Mouse (Mus musculus) heart, adult 18-20 months (tissue): ENCODE measurements around the gene Olfr1012. TPM values are rescaled to one million over a fixed set of nuclear protein-coding genes. Genes with fewer than 3 reads are reported as not detected.
"Not testable (repeated sequence)": the region's sequence is repeated elsewhere in the genome, so short reads cannot be mapped to it uniquely, and the experiment has no call there.

Experiments used
- DNase-seq, 2 experiments: peaks; one replicate each; pipeline ENCODE4 v3.0.0; 2021 to 2022; ENCODE audit warnings: mixed read lengths in 1 of 2
- long read RNA-seq, 2 experiments: library from polyadenylated mRNA; stranded (forward); transcript quantifications; one replicate each; pipeline ENCODE4 v2.0.0; 2021
- total RNA-seq, 2 experiments: library from RNA; stranded (reverse); gene quantifications; 2 replicates each; pipeline ENCODE4 v1.2.3; 2021

The Olfr1012 gene
- not detected for total RNA-seq
- long read RNA-seq, experiment 1 = 0 reads
- long read RNA-seq, experiment 2 = 0 reads

- DNase-seq = no peak
Measured at GRCm38 (mm10) chr2:85762666-85763065, at the start of gene Olfr1012. Olfr1012 (minus strand) TSS chr2:85762766.

GRCm38 (mm10) chr2:85804501-85804900, 41.9 kb upstream of the Olfr1012 start:
- no peak for DNase-seq

DNA sequence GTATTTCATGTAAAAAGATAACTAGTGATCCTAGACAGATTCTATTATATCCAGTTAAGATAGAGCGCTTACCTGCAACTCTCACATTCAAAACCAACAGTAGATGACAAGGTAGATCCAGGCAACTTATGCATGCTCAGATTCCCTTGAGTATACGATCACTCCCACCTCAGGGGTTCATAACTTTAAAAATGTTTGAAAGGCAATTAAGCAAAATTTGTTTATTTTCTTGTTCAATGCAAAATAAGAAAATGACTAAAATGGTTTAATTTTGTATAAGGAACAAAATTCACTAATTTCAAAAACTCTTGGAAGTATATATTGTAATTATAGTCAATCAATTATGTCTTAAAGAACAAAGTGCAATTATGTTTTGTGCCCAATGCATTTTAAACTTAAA, 39.9 kb upstream of the Olfr1012 start, which contains the start of gene Olfr1016:
Olfr1016 (minus strand) TSS at position 101 of the 400 bp plus-strand sequence.
- no peak for DNase-seq

DNA sequence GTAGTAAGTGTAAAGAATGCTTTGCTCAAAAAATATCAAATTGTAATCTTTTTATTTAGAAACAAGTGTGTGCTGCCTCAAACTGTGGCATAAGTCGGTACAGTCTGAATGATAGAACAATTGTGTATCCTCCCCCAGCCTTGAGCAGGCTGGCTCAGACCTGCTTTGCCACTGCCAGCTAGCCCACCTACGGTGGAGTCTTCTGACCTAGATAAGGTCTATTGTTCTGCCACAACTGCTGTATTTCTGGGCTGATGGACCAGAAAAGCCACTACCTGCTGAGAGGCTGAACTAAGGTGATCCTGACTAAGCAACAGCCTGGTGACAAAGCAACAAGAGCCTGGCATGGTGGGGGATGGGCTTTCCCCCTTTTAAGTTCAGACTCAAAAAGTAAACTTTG, 29.8 kb upstream of the Olfr1012 start:
- DNase-seq = no peak

GRCm38 (mm10) chr2:85781717-85782116, 19.2 kb upstream of the Olfr1012 start, which contains the start of gene Olfr1015:
Olfr1015 (plus strand) TSS chr2:85782017.
- no peak for DNase-seq

GRCm38 (mm10) chr2:85772413-85772812, 9.8 kb upstream of the Olfr1012 start, which contains the start of gene Olfr1014:
Olfr1014 (plus strand) TSS chr2:85772713.
- no peak for DNase-seq

DNA sequence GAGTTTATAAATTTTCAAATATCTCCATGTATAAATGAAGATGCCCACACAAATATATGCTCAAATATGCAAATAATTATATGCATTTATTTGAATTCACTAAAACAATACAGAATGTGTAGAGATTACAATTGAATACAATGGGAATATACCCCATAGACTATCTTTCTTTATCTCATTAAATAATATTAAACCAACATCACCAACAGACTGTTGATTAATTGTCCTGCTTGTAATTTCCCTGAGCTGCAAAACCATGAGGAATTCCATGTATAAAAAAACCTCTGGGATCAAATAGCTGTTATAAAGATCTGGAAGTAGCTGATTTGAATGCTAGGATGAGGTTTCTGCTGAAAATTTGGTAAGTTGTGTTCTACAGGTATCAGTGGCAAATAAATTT, 4.2 kb upstream of the Olfr1012 start, which contains the start of gene Olfr1013:
Olfr1013 (plus strand) TSS at position 301 of the 400 bp plus-strand sequence.
- no peak for DNase-seq

- DNase-seq = no peak
Measured at GRCm38 (mm10) chr2:85753822-85754221, 8.7 kb downstream of the Olfr1012 start.

DNA sequence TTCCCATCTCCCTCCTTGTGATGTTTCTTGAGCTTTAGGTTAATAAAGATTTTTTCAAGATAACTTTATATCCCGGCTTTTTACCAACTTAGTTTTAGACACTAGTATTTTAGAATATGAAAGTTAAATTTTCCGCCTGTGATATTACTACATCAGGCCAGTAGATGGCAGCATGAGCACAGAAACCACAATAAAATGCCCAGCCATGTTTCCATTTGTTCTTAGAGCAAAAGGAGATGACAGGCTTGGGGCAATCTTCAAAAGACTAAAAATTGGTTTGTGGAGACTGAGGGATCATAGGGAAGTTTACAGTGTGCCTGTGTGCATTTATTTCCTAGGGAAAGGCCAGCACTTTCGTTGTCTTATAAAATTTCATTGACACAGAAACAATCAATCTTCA, 36.8 kb downstream of the Olfr1012 start:
- peak in 1 of 2 experiments; percentile 46 for DNase-seq

DNA sequence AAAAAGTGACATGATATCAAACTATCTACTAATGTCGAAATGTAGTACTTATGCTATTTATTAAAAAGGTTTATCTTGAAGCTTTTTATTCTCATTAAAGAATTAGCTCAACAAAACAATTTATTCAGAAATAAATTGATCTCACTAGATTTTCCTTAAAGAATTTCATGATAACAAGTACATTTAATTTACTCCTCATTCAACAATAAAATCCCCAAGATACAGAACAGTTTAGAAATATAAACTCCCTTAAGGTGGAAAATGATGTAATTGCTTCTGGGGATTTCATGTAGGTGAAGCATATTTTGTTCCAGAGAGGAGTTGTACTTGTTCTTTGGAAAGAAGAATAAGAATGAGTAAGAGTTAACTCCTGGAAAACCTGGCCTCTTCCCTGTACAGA, 47.4 kb downstream of the Olfr1012 start, which contains the start of gene Olfr1009:
Olfr1009 (plus strand) TSS at position 301 of the 400 bp plus-strand sequence.
- DNase-seq = no peak

DNA sequence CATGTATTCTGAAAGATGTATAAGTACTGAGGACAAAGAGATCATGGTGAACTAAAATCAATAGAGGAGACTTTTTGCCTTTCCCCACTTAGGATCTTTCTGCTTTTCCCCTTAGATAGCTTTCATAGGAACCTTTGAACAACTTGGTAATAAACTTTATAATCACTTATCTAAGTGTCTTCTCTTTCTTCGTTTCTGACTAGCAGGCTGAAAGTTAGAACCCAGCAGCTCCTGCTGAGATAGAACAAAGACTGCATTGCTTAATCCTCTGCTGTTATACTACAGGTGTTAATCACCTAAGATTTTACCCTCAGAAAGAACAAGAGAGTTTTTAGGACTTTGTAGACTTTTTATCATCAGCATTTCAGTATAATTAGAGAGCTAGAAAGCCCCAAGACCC, 51.4 kb downstream of the Olfr1012 start:
- no peak for DNase-seq

DNA sequence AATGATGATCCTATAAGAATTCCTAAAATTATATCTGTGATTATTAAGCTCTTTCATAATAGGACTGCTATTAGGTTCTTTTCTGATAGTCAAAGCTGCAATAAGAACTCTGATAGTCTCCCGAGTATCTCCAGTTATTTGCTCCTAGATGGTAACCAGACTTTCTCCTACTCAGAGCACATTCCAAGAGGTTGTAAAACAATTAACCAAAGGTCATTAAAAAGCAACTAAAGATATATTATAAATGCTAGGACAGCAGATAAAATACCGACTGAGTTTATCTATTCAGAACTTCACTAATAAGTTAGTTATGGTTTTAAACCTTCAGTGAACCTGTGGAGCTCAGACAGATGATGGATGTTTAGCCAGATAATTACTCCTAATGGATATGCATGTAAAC, 51.9 kb downstream of the Olfr1012 start:
- not testable (repeated sequence) for DNase-seq

Other genes with a start within 250 kb of the Olfr1012 start
- gene 4833423E24Rik, start 243.7 kb downstream of the Olfr1012 start, total RNA-seq = under 1 TPM in 1 of 2 experiments, not detected in 1; 0.21 TPM
- gene Olfr996, start 183.6 kb downstream of the Olfr1012 start, total RNA-seq = not detected
- gene Olfr998, start 173.8 kb downstream of the Olfr1012 start, total RNA-seq = not detected
- gene Olfr1000, start 150.9 kb downstream of the Olfr1012 start, total RNA-seq = not detected
- not detected for gene Olfr1002, start 112.1 kb downstream of the Olfr1012 start, total RNA-seq
- not detected for gene Olfr154, start 98.3 kb downstream of the Olfr1012 start, total RNA-seq
- gene Olfr1006, start 84.0 kb downstream of the Olfr1012 start, total RNA-seq = not detected
- gene Olfr1008, start 73.3 kb downstream of the Olfr1012 start, total RNA-seq = not detected
- not detected for gene Olfr1009, start 47.3 kb downstream of the Olfr1012 start, total RNA-seq
- not detected for gene Olfr1013, start 4.3 kb upstream of the Olfr1012 start, total RNA-seq
- not detected for gene Olfr1014, start 9.9 kb upstream of the Olfr1012 start, total RNA-seq
- gene Olfr1015, start 19.3 kb upstream of the Olfr1012 start, total RNA-seq = not detected
- gene Olfr1016, start 39.8 kb upstream of the Olfr1012 start, total RNA-seq = not detected
- not detected for gene Olfr1018, start 55.7 kb upstream of the Olfr1012 start, total RNA-seq
- gene Olfr1019, start 82.7 kb upstream of the Olfr1012 start, total RNA-seq = not detected
- not detected for gene Olfr1020, start 84.3 kb upstream of the Olfr1012 start, total RNA-seq
- gene Olfr1022, start 105.8 kb upstream of the Olfr1012 start, total RNA-seq = not detected
- gene Olfr1023, start 122.9 kb upstream of the Olfr1012 start, total RNA-seq = not detected
- gene Olfr1024, start 142.3 kb upstream of the Olfr1012 start, total RNA-seq = not detected
- gene Olfr1025-ps1, start 152.4 kb upstream of the Olfr1012 start, total RNA-seq = not detected
- not detected for gene Olfr1026, start 158.8 kb upstream of the Olfr1012 start, total RNA-seq
- gene Olfr1028, start 187.7 kb upstream of the Olfr1012 start, total RNA-seq = not detected
- gene Olfr1029, start 211.1 kb upstream of the Olfr1012 start, total RNA-seq = not detected
- not detected for gene Olfr1030, start 216.5 kb upstream of the Olfr1012 start, total RNA-seq
- gene Olfr1031, start 227.5 kb upstream of the Olfr1012 start, total RNA-seq = not detected
- gene Olfr1032, start 242.8 kb upstream of the Olfr1012 start, total RNA-seq = not detected